Mouse (Mus musculus) gastrocnemius, postnatal 25 days (tissue): Measurements from ENCODE around the gene Hoxc11. TPM values are rescaled to one million over a fixed set of nuclear protein-coding genes. Genes with fewer than 3 reads are reported as not detected.

Experiments used
- DNase-seq: peaks from one replicate; pipeline ENCODE4 v3.0.0; 2022
- total RNA-seq, 2 experiments: library from RNA; stranded (reverse); gene quantifications; 1 replicate in 1 of 2; 2 replicates in 1 of 2; pipeline ENCODE4 v1.2.3; 2021

The Hoxc11 gene
- total RNA-seq, 2 experiments from 2014 or later = 6.2 to 7.2 TPM

DNA sequence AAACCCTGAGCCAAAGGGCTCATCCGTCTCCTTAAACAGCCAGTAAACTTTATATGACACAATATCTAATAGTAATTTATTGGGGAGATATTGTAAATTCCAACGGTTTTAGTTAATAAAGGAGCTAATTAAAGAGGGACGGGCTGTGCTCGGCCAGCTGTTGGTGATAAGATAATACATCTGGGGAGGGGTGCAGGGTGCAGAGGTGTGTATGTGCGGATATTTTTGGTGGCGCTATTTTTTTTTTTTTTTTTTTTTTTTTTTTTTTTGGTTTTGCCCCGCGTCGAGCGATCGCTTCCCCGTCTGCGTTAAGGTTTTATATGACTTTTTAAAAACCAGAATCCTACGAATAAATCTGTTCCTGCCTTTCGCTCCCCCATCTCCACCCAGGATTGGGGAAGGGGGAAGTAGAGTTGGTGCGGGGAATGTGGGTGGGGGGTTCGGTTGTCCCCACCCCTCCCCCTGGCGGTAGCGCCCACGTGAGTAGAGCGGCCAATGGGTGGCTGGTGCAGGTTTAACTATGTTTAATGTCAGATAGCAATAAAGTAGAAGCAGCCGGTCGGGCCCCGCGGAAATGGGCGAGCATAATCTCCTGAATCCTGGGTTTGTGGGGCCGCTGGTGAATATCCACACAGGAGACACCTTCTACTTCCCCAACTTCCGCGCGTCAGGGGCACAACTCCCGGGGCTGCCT lies 17.8 kb upstream of the Hoxc11 start, which contains the start of gene Hoxc12:
TSS of gene Hoxc12 (plus strand) at position 479 of the 694 bp plus-strand sequence.
- no peak for DNase-seq

DNA sequence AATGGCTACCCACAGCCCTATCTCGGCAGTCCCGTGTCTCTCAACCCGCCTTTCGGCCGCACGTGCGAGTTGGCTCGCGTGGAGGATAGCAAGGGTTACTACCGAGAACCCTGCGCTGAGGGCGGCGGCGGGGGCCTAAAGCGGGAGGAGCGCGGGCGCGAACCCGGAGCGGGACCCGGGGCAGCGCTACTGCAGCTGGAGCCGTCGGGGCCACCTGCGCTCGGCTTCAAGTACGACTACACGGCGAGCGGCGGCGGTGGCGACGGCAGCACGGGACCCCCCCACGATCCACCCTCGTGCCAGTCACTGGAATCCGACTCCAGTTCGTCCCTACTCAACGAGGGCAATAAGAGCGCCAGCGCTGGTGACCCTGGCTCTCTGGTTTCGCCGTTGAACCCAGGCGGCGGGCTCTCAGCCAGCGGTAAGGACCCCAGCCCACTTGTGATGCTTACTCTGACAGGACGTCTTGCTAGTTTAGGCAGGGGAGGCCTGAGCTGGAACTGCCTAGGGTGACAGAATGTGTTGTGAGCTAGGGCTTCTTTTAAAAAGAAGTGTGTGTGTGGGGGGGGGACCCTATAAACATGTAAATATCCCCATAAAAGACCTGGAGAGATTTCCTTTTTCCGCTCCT lies 17.1 kb upstream of the Hoxc11 start:
- DNase-seq = no peak

DNA sequence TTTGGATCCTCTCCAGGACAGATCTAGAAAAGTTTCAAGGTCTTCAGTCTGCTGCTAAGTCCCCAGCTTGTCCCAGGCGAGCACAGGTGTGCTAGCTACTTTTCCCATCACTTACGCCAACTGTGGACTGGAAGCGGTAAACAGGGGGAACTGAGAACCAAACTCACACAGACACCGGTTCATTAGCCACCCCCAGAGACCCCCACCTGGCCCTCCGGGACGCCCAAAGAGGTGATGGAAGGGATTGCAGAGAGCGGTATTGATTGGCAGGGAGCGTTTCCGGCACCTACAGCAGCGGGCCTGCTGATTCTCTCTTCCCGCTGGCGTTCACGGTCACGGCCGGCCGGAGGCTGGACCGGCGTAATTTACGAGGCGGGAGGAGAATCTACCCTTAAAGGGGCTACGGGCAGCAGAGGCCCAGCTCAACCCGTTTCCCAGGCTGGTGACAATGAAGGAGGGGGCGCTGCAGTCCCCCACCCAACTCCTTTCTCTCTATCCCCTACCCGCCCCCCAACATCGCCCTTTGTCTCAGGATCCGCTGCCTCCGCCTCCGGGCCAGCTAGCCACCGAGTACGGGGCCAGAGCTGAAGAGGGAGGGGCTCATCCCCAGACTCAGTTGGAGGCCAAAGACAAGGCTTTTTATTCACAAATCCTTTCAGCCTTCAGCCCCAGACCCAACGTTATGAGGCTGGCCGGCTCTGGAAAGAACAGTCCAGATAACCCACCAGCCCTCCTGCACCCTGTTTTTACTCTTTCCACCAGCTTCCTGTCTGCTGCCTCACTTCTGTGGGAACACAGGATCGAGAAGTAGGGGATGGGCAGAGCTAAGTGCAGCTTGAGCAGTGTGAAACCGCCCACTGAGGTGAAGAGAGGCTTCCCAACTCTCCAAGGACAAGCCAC lies 14.7 kb upstream of the Hoxc11 start:
- no peak for DNase-seq

GRCm38 (mm10) chr15:102942739-102943467 lies 11.3 kb upstream of the Hoxc11 start:
- DNase-seq = peak; percentile 59

- DNase-seq = no peak
Observed at GRCm38 (mm10) chr15:102943468-102943813, 10.8 kb upstream of the Hoxc11 start.

GRCm38 (mm10) chr15:102945185-102946077 lies 8.8 kb upstream of the Hoxc11 start:
- DNase-seq = no peak

DNA sequence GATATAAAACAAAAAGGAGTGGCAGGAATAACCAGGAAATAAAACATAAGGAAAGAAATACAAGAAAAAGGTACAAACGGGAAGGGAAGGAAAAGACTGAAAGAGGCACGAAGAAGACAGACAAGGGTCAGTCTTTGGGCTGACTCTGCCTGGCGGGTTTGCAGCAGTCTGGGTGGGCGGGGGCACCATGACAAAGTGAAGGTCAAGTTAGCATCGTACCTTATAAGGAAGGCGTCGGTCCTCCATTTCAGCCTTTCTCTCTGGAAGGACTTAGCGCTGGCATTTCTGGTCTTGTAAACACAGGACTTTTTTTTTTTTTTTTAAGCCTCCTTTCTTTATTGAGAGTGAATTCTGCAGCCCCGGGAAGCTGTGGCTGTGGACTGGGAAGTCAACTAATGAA lies 7.0 kb upstream of the Hoxc11 start:
- no peak for DNase-seq

DNA sequence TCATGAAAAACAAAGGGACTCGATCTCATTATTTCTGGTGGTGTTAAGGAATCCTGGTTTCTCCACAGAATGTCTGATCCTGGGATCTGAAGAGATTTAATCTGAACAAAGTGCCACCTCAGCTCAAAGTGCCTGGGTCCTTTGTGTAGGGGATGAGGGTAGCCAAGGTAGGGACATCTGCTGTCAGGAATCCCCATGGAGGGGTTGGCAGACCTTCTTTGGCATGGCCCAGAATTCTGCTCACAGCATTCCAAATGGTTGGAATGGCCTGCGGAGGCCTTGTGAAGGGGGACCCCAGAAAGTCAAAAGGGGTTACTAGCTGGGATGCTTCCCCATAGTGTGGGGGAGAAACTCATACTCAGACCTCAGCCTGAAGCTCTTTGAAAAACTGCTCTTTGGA lies 5.4 kb upstream of the Hoxc11 start:
- DNase-seq = no peak

DNA sequence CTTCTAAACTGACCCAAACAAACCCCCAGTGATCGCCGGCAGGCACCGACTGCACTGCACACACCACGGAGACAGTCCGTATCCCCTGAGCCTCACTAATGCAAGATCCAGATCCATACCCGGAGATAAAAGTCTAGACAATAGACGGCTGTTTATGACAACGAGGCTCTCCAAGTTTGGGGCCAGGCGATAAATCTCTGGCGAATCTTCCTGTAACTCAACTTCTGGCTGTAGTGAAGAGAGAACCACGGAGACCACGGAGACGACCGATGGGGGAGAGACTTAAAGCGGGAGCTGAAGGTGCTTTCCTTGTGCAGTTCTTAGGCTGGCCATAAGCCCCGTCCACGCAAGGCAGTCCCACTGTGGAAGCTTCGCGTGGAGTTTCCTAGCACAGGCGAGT lies 4.5 kb upstream of the Hoxc11 start:
- no peak for DNase-seq

- no peak for DNase-seq
Observed at GRCm38 (mm10) chr15:102950877-102951276, 3.4 kb upstream of the Hoxc11 start.

- peak; percentile 26 for DNase-seq
Observed at GRCm38 (mm10) chr15:102953561-102953960, 666 bp upstream of the Hoxc11 start.

GRCm38 (mm10) chr15:102955007-102955382 lies 768 bp downstream of the Hoxc11 start:
- peak; percentile 68 for DNase-seq

GRCm38 (mm10) chr15:102955833-102956640 lies 1.8 kb downstream of the Hoxc11 start:
- DNase-seq = peak; percentile 52

- no peak for DNase-seq
Observed at GRCm38 (mm10) chr15:102956906-102957305, 2.7 kb downstream of the Hoxc11 start.

DNA sequence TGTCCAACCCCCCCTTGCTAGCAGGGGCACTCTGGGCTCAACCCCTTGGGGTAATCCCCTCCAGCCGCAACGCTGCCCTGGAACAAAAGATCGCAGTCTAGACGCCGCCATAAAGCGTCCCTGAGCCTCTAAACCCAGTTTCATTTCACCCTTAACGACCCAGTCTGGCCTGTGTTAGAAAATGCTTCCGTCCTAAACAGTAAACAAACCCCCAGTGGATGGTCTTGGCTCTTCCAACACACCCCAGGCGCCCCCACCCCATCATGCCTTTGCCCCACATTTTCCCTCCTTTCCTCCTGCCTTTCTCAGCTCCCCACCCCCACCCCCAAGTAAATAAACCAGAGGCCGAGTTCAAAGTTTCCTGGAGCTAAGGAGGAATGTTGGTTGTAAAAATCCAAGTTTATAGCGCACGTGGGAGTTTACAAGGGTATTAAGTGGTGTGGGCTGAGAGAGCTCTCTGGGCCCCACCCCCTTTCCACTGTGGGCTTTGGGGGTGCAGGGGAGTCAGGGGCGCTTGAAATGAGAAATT lies 5.5 kb downstream of the Hoxc11 start:
- no peak for DNase-seq

DNA sequence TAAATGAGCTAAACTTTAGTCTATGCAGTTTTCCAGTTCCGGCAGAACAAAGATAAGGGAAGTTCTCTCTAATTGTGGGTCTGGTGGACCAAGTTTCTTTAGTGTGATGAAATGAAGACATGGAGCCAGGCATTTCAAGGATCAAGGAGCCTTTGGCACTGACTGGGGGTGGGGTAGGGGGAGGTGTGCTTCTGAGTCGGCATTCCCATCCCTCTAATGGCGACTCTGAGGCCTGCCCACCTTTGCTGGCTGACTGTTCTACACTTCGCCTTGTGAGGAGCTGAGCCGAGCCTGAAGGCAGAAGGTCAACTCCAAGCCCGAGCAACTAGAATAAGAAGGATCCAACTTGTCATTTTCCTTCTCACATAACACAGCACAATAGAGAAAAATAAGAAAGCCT lies 7.5 kb downstream of the Hoxc11 start:
- no peak for DNase-seq

DNA sequence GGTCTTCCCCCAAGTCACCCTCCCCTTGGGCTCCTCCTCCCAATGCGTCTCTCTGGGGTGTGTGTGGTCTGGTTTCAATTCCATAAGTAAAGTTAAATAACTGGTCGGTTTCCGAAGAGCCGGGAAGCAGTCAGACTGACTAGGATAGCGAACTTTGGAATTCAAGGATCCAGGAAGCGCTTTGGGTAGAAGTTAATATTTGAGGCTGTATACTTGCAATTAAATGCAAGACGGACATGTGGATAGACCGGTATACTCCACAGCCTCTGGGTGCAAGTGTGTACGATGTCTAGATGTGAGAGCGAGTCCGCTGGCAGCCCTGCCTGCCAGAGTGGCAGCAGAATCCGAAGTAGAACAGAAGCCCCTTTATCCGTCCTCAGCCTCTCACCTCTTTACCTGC lies 8.3 kb downstream of the Hoxc11 start:
- DNase-seq = peak; percentile 28

GRCm38 (mm10) chr15:102963259-102963658 lies 9.0 kb downstream of the Hoxc11 start:
- no peak for DNase-seq

DNA sequence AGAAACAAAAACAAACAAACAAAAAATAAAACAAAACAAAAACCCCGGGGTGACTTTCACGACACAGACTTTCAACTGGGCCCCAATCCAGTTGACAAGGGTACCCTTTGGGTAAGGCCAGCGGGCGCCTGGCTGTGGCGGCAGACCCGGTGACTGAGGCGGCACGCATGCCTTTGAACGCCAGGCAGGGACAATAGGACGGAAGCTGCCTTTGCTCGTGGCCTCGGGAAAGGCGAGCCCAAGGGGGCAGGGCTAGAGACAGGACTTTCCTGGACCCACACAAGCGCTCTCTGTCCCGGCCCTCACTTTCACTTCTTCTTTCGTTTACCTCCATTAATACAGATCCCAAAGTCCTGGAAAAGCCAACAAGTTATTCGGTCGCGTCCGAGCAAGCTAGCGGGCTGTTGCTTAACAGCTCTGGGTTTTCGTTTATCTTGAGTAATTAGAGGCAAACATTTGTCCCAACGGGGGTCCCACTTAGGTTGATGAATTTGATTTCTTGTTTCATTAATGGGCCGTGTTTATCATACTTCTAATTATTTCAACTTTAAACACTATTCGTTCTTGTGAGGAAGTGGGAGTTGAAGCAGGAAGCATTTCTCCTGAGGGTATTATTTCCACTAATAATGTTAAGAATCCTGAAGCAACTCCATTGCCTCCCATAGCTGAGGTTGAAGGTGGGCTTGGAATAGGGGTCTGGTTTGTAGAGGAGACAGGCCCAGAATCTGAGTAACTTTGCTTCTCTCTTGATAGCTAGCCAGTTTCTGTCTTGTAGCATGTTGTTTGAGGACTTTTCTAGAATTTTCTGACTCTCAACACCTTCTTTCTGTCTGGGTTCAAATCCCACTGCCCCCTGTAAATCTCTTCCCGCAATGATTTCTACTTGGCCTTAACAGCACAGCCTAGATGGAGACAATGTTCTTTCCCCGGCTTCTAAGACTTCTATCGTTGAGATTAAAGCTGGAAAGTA lies 9.7 kb downstream of the Hoxc11 start:
- DNase-seq = peak; percentile 70
